Mouse (Mus musculus): Measurements from ENCODE around the gene Hoxb5.

Gene Hoxb5

DNA sequence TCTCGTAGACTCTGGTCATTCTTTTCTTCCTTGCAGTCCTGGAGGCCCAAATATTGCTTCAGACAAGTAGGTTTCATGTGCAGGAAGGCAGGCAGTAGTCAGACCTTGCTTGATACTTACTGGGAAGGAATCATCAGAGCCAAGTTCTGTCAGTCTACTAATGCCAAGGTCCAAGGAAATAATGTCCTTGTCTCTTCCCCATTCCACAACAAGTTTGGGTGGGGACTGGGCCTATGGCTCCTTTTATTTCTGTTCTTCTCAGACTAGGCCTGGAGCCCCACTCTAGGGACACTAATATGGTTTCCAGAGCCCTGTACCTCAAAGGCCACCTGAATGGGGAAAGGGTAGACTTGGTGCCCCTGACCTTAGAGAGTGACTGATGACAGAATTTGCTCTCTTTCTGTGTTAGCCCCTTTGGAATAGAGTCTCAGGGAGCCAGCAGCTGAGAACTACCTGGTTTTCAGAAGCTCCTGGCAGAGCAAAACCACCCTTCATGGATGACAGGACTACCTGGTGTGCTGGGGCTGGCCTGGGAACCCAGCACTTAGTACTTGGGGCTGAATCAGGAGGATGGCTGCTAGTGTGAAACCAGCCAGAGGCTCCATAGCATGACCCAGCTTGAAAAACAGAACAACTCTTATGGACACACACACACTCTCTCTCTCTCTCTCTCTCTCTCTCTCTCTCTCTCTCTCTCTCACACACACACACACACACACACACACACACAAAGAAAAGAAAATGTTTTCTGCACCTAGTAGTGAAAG lies 14.5 kb upstream of the Hoxb5 start:
- DNase-seq = no peak

DNA sequence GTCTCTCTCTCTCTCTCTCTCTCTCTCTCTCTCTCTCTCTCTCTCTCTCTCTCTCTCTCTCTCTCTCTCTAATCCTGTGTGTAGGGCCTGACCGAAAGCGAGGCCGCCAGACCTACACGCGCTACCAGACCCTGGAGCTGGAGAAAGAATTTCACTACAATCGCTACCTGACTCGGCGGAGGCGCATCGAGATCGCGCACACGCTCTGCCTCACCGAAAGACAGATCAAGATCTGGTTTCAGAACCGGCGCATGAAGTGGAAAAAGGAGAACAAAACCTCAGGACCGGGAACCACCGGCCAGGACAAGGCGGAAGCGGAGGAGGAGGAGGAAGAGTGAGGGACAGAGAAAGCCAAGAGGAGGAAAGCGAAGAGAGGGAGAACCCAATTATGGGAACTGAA lies 13.8 kb upstream of the Hoxb5 start:
- no peak for DNase-seq

DNA sequence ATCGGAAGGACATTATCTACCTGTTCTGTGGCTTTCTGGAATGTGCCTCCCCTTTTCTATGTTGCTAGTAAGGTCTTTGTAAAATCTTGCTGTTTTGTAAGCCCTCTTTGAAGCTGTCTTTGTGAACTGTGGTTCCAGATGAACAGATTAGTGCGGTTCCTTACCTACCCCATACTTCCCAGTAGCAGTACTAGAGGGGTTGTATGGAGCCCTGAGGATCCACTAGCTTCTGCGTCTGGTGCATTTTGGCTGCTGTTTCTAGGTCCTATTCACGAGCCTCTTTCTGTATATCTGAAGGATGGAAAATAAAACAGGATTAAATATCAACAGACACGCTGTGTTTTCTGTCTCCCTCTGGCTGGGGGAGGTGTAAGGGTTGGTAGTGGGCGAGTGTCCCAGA lies 13.3 kb upstream of the Hoxb5 start:
- no peak for DNase-seq

DNA sequence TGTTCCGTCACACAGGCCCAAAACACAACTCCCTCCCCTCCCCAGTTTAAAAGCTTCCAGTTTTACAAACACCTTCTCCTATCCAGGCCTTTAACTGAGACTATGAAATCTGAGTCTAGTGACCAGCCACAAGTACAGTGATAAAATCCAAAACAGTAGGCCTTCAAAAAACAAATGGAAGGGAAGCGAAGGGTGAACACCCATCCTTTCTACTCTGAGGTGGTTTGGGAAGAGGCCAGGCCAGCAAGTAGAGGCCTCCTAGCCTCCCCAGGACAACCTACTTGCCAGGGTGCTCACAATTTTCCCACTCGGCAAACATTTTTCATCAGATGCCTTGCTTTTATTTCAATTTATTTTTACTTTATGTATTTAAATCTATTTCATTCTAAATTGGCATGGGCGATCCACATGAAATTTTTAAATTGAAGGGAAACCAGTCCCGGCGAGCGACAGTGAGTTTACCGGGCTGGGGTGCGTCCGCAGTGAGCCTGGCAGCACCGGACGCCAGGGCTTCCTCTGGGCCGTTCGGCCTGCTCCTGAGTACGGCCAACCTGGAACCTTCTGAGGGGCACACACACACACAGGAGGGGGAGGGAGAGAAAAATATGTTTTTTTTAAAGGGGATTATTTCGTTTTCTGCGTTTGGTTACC lies 12.3 kb upstream of the Hoxb5 start:
- no peak for DNase-seq

DNA sequence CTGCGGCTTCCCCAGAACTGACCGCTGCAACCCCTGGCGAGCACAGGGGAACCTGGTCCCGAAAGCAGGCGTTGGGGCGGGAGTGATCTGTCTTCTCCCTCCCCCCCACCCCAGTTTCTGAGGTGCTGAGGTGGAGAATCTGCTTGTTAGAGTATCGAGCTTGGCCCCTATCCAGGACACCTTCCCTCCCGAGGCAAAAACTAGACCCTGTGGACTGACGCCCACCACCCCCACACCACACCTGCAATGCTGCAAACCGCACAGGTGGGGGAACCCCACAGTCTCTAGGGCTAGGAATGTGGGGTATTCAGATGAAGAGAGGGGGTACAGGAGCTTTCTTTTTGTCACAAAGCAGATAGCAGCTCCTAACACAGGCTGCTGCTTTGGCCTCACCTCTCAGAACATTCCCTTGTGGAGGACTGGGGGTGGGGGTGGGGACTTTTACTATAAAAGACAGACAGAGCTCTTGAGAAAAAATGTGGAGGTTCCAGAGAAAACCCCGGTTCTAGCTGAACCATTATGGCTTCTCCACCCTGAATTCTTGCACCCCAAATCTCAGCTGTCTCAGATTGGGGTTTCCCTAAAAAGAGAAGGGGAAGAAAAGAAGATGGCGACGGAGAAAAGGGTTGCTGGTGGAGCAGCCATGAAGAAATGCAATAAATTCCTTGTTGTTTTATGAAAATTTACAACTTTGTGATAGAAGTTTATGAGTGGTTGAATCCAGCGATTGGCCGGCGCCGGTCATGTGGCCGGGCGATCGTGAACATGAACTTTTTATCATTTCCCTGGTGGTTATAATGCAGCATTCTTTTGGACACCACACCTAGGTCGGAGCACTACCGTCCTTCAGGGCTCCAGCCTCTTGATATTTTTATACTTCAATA lies 11.2 kb upstream of the Hoxb5 start, which contains the start of gene Hoxb6:
Hoxb6 (plus strand) TSS at position 796 of the 884 bp plus-strand sequence.
- no peak for DNase-seq

DNA sequence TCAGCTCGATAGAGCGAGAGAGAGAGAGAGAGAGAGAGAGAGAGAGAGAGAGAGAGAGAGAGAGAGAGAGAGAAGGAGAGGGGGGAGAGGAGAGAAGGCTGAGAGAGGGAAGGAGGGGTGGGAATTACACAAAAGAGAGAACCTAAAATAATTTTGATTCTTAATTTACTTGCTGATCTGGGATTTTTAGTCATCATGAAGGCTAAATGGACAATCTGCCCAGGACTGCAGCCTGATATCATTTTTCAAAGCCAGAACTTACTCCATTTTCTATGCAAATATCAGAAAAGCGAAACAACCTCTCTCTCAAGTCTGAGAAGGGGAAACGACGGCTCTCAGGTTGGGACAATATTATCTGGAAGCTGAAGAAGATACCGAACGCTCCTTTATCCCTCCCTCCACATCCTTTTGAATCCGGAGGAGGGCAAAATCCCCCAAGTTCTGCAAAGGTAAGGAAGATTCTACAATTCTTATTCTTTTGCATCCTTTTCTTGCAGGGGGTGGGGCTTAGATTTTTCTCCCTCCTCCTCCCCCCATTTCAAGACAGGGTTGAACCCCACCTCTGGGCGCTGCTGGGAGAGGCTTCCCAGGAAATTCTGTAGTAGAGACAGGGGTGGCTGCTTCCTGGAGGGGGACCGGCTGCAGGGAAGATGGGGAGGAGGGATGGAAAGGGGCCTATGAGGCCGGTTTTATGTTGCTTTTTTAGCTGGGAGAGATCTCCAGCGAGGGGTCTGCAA lies 10.4 kb upstream of the Hoxb5 start:
- DNase-seq = no peak

DNA sequence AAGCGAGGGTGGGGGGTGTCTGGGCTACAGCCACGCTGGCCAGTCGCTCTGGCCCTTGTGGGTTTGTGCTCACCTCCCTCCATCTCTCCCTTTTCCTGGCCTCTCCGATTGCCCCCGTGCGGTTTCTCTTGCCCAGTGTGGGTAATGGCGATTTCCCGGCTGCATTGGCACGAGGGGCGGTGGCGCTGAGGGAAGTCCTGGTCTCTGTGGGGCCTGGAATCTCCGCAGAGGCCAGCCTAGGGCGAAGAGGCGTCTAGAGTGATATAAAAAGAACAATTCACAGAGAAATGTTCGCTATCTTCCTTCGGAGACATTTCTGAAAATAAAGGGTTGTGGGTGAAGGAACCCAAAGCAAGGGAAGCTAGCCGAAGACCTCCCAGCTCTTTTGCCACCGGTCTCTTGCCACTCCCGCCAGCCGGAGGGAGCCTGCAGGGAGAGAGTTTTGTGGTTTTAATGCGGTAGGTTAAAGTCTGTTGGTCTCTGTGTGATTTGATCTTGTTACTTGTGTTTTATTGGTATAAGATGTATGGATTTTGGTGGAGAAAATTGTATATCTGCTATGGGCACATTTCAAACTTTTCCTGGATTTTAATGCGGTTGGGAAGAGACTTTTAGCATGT lies 9.7 kb upstream of the Hoxb5 start:
- no peak for DNase-seq

DNA sequence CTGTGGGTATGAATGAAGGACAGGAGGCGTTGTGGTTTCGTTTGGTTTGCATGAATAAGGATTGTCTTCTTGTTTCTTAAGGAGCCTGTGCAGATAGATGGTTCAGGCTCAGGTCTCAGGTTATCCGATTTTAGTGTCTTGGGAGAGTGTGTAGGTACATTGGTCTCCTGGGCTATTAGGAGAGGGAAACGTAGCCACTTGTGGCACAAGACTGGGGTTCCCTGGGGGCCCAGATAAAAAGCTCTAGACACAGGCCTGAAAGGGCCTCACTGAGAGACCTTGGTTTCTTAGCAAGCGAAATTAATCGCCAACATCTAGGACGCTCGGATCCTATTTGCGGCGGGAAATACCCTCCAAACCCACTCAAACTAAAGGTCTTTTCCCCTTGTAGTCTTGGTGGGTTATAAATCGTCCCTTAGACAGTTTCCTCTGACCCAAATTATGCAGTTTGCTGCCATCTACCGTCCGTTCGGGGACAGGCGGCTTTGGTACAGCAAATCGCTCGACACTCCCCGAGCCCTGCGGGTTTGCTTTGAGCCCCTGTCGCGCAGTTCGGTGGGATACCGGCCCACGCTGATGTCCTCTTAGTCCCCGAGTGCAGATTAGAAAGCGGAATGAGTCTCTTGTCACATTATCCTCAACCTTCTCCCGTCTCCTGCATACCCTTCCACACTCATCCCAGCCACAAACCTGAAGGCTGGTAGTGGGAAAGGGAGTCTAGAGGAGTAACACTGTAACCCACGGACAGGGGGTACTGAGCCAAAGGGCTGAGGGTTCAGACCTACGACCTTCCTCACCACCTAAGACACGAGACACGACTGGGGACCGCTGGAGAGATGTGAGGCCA lies 8.7 kb upstream of the Hoxb5 start:
- DNase-seq = peak; percentile 41 to 49

DNA sequence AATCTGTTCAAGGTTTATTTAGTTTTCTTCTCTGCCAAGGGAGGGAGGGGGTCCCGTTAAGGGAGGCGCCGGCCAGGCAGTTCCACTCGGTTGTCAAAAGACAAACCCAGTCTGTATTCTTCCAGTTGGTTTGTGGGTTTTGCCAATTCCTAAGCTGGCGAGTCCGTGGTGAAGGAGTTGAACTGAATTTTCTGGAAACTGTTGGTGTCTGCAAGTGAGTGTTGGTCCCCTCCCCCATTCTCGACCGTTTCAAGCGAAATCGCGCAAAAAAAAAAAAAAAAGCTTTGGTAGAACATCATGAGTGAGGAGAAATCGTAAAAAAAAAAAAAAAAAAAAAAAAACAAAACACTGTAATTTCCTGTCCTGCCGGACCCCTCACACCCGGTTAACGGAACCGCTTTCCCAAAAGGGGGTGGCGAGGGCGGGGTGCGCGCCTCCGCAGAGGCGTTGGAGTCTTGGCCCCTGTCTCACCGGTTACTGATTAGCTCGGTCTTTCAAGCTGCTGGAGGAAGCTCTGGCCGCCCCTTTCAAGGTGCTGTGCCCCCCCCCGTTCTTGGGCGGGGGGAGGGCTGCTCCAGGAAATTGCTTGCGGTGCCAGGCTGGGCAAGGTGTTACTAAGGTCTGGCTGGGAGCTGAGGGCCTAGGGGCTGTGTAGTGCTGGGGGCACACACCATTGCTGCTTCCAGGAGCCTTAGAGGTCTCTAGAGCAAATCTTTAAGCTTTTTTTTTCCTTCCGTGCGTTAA lies 7.9 kb upstream of the Hoxb5 start:
- no peak for DNase-seq

DNA sequence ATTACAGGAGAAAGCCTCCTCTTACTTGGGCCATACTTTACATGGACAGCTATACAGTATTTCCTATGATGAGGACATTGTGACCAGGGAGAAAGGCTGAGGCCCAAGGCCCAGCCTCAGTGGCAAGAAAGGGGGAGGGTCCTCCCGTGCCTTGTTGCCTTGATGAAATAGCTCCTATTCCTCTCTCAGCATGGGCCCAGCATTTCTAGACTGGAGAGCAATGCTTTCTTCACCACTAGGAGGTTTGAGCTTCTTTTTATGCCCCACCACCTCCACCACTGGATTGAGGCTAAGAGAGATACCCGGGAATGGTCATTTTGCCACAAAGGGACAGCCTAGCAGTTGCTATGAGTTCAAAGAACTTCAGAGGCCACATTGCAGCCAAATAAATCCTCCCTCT lies 6.1 kb upstream of the Hoxb5 start:
- no peak for DNase-seq

DNA sequence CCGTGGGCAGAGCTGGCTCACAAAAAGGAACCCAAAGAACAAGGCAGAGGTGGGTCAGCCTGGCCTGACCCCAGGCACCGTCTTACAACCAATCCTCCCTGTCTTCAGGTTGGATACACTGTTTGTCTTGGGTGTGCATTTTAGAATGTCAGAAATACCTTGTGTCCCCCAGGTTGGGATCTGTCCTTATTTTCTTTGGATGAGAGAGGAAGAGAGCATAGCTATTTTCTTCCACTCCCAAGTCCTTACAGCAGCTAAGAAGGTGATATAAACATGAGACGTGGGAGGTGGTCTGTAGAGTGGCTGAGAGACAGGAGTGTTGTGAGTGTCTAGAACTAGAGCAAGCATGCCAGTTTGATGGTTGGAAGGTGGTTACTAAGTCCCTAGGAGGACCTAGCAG lies 5.7 kb upstream of the Hoxb5 start:
- no peak for DNase-seq

DNA sequence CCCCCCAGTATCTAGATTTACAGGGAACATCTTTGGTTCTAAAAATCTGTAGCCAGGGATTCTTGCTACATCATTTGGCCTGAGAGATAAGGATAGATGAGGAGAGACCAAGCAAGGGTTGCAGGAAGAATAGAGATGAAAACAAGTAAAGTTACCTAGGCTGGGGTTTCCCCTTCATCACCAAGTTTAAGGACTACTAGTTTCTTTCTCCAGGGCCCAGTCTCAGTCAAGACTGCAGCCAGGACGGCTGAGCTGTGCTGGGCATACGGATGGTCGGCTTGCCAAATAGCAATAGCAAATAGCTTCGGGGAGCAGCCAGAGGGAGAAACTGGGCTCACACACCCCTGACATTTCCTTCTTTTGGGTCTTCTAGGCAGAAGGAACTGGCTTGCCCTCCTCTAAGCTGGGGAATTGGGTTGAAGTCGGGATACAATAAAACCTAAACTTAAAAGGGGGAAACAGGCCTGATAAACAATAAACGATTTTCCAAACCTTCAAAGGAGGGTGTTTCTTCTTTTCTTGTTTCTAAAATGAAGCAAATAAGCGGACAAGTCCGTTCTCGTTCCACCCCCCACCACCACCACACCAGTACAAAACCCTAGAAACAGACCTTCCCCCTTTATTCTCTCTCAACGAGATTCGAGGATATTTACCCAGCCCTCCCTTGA lies 5.0 kb upstream of the Hoxb5 start:
- DNase-seq = no peak

DNA sequence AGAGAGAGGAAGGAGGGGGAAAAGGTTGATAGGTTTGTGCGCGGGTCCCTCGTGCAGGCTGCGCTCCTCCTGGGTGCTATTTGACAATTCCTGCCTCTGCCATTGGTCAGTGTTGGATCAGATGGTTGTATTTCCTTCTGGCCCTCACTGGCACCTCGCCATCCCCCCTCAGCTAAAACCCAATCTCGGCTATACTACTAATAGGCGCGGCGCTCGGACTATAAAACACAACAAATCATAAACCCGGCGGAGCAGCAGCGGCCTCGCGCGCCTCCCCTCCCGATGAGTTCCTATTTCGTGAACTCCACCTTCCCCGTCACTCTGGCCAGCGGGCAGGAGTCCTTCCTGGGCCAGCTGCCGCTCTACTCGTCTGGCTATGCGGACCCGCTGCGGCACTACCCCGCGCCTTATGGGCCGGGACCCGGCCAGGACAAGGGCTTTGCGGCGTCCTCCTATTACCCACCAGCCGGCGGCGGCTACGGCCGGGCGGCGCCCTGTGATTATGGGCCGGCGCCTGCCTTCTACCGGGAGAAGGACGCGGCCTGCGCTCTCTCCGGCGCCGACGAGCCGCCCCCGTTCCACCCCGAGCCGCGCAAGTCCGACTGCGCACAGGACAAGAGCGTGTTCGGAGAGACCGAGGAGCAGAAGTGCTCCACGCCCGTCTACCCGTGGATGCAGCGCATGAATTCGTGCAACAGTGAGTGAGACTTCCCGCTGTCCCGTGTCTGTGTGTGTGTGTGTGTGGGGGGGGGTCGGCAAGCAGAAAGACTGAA lies 4.1 kb upstream of the Hoxb5 start:
- DNase-seq = no peak

DNA sequence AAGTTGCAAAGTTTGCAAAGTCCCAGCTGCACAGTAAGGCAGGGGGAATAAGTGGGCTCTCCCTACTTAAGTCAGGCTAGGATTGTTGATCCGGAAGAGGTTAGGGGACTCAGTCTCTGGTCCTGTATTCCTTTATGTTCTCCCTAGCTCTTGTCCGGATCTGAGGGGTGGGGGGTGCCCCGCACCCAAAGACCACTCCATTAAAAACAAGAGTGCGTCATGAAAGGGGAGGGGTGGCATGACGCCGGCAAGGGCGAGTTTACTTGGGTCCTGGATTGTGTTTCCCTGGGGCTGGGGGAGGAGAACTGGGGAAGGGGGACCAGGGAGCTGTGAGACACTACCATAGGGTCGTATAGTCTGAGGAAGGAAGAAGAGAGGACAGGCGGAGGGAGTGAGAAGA lies 3.4 kb upstream of the Hoxb5 start:
- no peak for DNase-seq

DNA sequence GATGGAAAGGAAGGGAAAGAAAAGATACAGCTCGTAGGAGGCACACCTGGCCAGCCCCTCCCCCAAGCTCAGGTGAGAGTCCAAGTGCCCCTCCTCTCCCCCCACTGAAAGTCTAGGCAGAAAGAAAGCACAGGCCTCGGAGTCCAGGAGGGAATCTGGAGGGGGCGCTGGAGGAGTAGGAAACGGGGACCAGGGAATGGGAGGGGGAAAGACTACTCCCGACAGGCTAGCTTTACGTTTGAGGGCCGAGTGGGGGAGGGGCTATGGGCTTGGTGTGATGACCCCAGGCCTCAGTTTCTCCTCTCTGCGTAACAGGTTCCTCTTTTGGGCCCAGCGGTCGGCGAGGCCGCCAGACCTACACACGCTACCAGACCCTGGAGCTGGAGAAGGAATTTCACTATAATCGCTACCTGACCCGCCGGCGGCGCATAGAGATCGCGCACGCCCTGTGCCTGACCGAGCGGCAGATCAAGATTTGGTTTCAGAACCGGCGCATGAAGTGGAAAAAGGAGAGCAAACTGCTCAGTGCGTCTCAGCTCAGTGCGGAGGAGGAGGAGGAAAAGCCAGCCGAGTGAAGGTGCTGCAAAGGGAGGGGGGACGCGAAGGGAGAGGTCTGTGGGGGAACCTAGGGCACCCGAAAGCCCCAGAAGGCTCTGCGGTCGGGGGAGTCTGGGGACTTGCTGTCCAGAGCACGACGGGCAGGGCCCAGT lies 2.6 kb upstream of the Hoxb5 start:
- no peak for DNase-seq

DNA sequence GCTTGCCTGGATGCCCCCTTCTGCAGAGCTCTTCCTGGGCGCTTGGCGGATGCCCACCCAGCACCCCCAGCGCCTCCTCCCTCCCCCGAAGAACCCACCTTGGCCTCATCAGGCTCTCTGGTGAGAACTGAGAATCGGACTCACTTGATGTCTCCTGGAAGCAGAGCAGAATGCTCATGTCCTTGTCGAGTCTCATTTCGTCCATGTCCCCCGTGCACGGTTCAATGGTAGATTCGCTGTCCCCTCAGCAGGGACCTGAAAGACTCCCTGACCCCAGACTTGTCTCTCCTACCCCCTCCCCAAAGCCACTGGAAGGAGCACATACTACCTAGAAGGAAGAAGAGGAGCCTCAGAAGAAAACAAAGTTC lies 2.1 kb upstream of the Hoxb5 start:
- no peak for DNase-seq

DNA sequence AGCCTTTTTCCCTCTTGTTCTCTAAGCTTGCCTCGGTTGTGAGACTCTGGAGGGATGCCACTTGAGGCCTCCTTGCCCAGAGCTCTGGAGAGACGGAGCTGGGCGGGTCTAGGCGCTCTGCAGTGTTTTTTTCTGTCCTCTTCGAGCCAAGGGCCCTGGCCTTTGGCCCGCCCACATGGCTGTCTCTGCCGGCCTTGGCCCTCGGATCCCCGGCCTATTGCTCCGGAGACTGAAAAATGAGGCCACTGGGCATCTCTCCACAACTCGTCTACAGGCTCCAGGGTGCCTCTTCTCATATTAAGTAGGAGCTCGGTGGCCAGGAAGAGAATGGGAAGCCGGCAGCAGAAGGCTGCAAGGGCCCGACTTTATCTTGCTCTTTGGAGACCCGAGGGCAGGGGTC lies 1.3 kb upstream of the Hoxb5 start:
- peak in 1 of 2 experiments; percentile 26 for DNase-seq

DNA sequence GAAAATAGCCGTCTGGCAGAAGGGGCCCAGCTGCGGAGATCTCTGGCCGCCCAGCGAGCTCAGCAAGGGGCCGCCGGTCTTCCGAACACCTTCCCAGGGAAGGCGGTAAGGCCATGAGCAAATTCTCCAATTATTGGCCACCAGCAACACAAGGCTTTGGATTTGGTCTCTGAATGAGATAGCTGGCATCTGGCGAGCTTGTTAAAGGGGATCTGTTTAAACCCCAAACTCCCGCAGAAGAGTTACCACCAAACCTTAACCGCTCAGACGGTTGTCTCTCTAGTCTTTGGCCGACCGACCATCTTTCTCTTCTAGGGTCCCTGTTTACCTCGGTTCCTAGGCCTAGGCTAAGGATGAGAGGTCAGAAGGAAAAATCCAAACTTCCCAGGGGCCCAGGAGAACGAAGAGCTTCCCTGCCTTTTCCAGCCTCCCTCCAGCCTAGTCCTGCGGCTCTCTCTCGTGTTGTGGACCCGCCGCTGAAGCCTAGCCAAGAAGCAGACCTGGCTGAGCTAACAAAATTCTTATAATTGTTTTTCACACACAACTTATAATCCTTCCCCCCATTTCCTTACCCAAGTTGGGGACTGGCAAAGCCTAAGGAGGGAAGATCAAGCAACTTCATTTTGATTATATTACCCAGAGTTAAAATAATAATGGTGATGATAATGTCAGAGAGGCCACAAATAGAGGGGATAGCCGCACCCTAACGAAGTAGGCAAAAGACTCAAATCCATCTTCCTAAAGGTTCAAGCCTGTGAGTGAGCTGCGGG lies 570 bp upstream of the Hoxb5 start:
- DNase-seq = no peak

All from cerebellum, adult 18-20 months (tissue).